Mouse (Mus musculus): ENCODE results near the gene Olfr183.
"Not testable (repeated sequence)": the region's sequence is repeated elsewhere in the genome, so short reads cannot be mapped to it uniquely, and the experiment has no call there.

Olfr183 gene

GRCm38 (mm10) chr16:58995057-58995456 lies at the start of gene Olfr183:
Olfr183 (plus strand) TSS chr16:58995357.
- DNase-seq, result no peak

GRCm38 (mm10) chr16:59007146-59007545 lies 12.0 kb downstream of the Olfr183 start:
- DNase-seq, result no peak

GRCm38 (mm10) chr16:59013357-59014018 lies 18.3 kb downstream of the Olfr183 start:
- DNase-seq, result no peak

GRCm38 (mm10) chr16:59030191-59030590 lies 35.0 kb downstream of the Olfr183 start, which contains the start of gene Olfr186:
Olfr186 (minus strand) TSS chr16:59030291.
- DNase-seq, result no peak

- DNase-seq, result no peak
Observed at GRCm38 (mm10) chr16:59039710-59040109, 44.6 kb downstream of the Olfr183 start, which contains the start of gene Olfr187. Olfr187 (minus strand) TSS chr16:59039767.

- no peak for DNase-seq
Observed at GRCm38 (mm10) chr16:59045835-59046234, 50.7 kb downstream of the Olfr183 start.

- no peak for DNase-seq
Observed at GRCm38 (mm10) chr16:59047579-59047978, 52.4 kb downstream of the Olfr183 start.

GRCm38 (mm10) chr16:59048860-59049259 lies 53.7 kb downstream of the Olfr183 start:
- DNase-seq, result no peak

GRCm38 (mm10) chr16:59049286-59049685 lies 54.1 kb downstream of the Olfr183 start:
- DNase-seq, result not testable (repeated sequence)
